Mouse (Mus musculus): ENCODE results near the gene Bst2. TPM values are rescaled to one million over a fixed set of nuclear protein-coding genes. Genes with fewer than 3 reads are reported as not detected.
A peak's percentile ranks its signal among the peaks of the same experiment; 100 is the strongest.

Bst2 gene
- polyA plus RNA-seq, 1 experiment: 369 TPM

DNA sequence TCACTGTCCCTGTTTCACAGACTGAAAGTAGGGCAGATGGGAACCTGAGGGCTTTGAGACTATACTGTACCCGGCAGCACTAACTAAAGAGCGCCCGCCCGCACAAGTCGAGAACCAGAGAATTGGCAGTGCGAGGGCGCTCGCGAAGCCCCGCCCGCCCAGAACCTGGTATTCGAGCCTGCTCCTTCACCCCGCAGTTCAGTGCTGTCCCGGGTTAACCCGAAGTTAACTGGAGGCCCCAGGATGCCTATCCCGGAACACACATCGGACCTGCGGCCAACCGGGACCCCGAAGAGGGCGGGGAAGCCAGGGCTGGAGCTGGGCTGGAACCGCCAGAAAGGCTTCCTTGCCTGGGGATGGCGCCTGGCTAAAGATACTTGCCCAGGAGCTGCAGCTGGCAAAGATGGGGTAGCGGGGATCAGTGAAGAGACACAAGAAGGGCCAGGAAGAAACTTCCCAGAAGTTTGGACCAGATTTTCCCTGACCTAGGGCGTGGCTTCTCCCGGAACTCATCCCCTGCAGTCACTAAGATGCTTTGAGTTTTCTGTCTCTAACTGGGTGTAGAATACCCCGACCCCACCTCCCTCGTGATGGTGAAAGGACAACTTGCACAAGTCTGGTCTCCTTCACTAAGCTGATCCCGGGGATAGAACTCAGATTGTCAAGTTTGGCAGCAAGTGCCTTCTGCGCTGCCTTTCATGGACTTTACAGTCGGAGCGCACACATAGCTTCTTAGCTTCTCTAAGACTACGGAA lies 49.4 kb downstream of the Bst2 start, which contains the start of gene Gtpbp3:
Gtpbp3 (plus strand) TSS at position 413 of the 755 bp plus-strand sequence.
- TF ChIP-seq CTCF (IDR thresholded peaks at IDR 0.05; ENCODE audit: low read depth, low read length) (no peak), POLR2A (IDR thresholded peaks at IDR 0.05; ENCODE audit: borderline replicate concordance, low read depth, low read length) (no peak)
- Histone ChIP-seq H3K4me1 (ENCODE audit: control insufficient read depth, insufficient read depth, low read length) (peaks cover 5% of the 10 kb centered on the region; the same call in 1 of the 2 replicates), H3K4me3 (ENCODE audit: insufficient read depth, low read length) (peak within 1 kb of the TSS; percentile 89), H3K27ac (ENCODE audit: insufficient read depth, low read depth, low read length) (peak within 1 kb of the TSS; percentile 53)

GRCm38 (mm10) chr8:71486136-71486529 lies 51.1 kb downstream of the Bst2 start:
- no peak overlapping the region for H3K4me3 ChIP-seq (ENCODE audit: insufficient read depth, low read length)
- no peak for TF ChIP-seq CTCF (IDR thresholded peaks at IDR 0.05; ENCODE audit: low read depth, low read length)
- TF ChIP-seq POLR2A (IDR thresholded peaks at IDR 0.05; ENCODE audit: borderline replicate concordance, low read depth, low read length): no peak
- no peak overlapping the region for H3K27ac ChIP-seq (ENCODE audit: insufficient read depth, low read depth, low read length)
- peaks cover 5% of the 10 kb centered on the region; the same call in 1 of the 2 replicates for H3K4me1 ChIP-seq (ENCODE audit: control insufficient read depth, insufficient read depth, low read length)

DNA sequence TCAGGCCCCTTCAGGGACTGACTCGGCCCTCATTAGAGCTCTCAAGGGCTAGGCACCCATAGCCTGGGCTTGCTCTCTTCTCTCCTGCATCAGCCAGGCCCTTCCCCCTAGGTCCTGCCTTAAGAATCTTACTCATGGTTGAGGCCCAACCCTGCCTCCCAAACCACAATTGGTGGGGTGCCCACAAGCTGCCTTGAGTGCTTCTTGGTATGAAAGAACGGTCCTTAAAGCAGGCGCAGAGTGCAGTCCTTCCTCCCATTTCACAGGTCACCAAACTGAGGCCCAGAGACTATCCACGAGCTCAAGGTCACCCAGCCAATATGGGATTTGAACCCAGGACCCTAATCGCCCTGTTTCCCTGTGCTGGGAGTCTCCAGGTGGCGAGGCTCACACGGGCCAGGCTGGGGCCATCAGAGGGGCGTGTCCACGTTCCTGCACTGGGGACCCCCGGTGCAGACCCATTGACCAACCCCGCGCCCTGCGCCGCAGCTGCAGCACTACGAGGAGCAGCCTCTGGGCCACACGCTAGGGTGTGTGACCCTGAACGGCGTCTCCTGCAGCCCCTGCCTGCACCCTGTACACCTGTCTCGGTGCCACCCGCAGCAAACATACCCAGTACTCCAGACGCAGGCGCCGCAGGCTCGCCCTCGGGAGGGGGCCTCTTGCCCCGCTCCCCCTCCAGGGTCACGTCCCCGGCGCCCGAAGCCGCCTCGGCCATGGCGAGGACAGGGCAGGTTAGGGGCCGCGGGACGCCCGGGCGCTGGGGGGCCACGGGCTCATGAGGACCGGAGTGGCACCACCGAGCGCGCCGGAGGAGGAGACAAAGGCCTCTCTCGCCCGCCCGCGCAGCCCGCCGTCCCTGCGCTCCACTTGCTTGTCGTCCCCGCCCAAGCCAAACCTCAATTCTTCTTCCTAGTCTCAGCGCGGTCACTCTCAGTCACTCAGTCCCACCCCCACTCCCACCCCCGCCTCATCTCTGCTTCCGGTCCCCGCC lies 51.8 kb downstream of the Bst2 start, which contains the start of gene Ano8:
Ano8 (minus strand) TSS at position 822 of the 994 bp plus-strand sequence.
- H3K27ac ChIP-seq (ENCODE audit: insufficient read depth, low read depth, low read length): no peak within 1 kb of the TSS
- peaks cover 5% of the 10 kb centered on the region; the same call in 1 of the 2 replicates for H3K4me1 ChIP-seq (ENCODE audit: control insufficient read depth, insufficient read depth, low read length)
- peak within 1 kb of the TSS; percentile 72 for H3K4me3 ChIP-seq (ENCODE audit: insufficient read depth, low read length)
- TF ChIP-seq CTCF (IDR thresholded peaks at IDR 0.05; ENCODE audit: low read depth, low read length): no peak
- TF ChIP-seq POLR2A (IDR thresholded peaks at IDR 0.05; ENCODE audit: borderline replicate concordance, low read depth, low read length): no peak

DNA sequence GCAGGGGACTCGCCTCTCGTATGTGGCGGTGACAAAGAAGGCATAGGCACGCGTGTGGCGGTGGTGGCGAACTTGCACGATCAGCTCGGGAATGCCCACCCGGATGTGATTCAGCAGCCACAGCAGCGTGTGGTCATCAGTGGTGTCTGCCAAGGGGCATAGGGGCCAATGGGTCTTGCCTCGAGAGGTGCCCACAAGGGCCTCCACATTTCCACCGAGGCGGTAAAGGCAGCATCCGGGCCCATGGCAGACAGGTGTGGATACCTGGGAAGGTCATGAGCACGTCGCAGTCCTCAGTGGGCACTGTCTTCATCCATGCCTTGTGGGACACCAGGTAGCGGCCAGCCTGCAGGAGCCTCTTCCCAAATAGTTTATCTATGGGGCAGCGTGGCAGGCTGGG lies 52.5 kb downstream of the Bst2 start:
- H3K4me3 ChIP-seq (ENCODE audit: insufficient read depth, low read length): peak overlapping the region; percentile 72
- H3K4me1 ChIP-seq (ENCODE audit: control insufficient read depth, insufficient read depth, low read length): peaks cover 5% of the 10 kb centered on the region; the same call in 1 of the 2 replicates
- TF ChIP-seq POLR2A (IDR thresholded peaks at IDR 0.05; ENCODE audit: borderline replicate concordance, low read depth, low read length): no peak
- TF ChIP-seq CTCF (IDR thresholded peaks at IDR 0.05; ENCODE audit: low read depth, low read length): no peak
- H3K27ac ChIP-seq (ENCODE audit: insufficient read depth, low read depth, low read length): no peak overlapping the region

Other genes with a start within 250 kb of the Bst2 start
- 131 and 149 TPM in 2 replicates for gene Use1, start 170.6 kb downstream of the Bst2 start, polyA plus RNA-seq (2012; ENCODE audit: insufficient read depth, insufficient read length, missing spikeins)
- 18.5 and 23.5 TPM in 2 replicates for gene Ocel1, start 166.2 kb downstream of the Bst2 start, polyA plus RNA-seq (2012; ENCODE audit: insufficient read depth, insufficient read length, missing spikeins)
- 20.2 and 23.9 TPM in 2 replicates for gene Nr2f6, start 155.5 kb downstream of the Bst2 start, polyA plus RNA-seq (2012; ENCODE audit: insufficient read depth, insufficient read length, missing spikeins)
- gene Ushbp1, start 141.7 kb downstream of the Bst2 start, polyA plus RNA-seq (2012; ENCODE audit: insufficient read depth, insufficient read length, missing spikeins): 0.21 TPM in 1 of 2 replicates, not detected in the other
- 75.8 and 89.1 TPM in 2 replicates for gene Babam1, start 140.6 kb downstream of the Bst2 start, polyA plus RNA-seq (2012; ENCODE audit: insufficient read depth, insufficient read length, missing spikeins)
- 9.8 and 14.0 TPM in 2 replicates for gene Ankle1, start 131.4 kb downstream of the Bst2 start, polyA plus RNA-seq (2012; ENCODE audit: insufficient read depth, insufficient read length, missing spikeins)
- gene Abhd8, start 73.8 kb downstream of the Bst2 start, polyA plus RNA-seq (2012; ENCODE audit: insufficient read depth, insufficient read length, missing spikeins): 12.0 and 13.3 TPM in 2 replicates
- 59.5 and 62.9 TPM in 2 replicates for gene Mrpl34, start 72.5 kb downstream of the Bst2 start, polyA plus RNA-seq (2012; ENCODE audit: insufficient read depth, insufficient read length, missing spikeins)
- gene Dda1, start 68.3 kb downstream of the Bst2 start, polyA plus RNA-seq (2012; ENCODE audit: insufficient read depth, insufficient read length, missing spikeins): 42.3 and 45.5 TPM in 2 replicates
- 10.0 and 10.2 TPM in 2 replicates for gene Ano8, start 51.5 kb downstream of the Bst2 start, polyA plus RNA-seq (2012; ENCODE audit: insufficient read depth, insufficient read length, missing spikeins)
- 11.0 and 11.1 TPM in 2 replicates for gene Gtpbp3, start 49.4 kb downstream of the Bst2 start, polyA plus RNA-seq (2012; ENCODE audit: insufficient read depth, insufficient read length, missing spikeins)
- gene Plvap, start 25.7 kb downstream of the Bst2 start, polyA plus RNA-seq (2012; ENCODE audit: insufficient read depth, insufficient read length, missing spikeins): not detected in 2 replicates
- 0.40 TPM in 1 of 2 replicates, not detected in the other for gene Ccdc194, start 11.7 kb downstream of the Bst2 start, polyA plus RNA-seq (2012; ENCODE audit: insufficient read depth, insufficient read length, missing spikeins)
- 64.5 and 65.3 TPM in 2 replicates for gene Mvb12a, start 5.5 kb upstream of the Bst2 start, polyA plus RNA-seq (2012; ENCODE audit: insufficient read depth, insufficient read length, missing spikeins)
- gene Tmem221, start 21.4 kb upstream of the Bst2 start, polyA plus RNA-seq (2012; ENCODE audit: insufficient read depth, insufficient read length, missing spikeins): 15.9 and 17.7 TPM in 2 replicates
- gene Nxnl1, start 29.1 kb upstream of the Bst2 start, polyA plus RNA-seq (2012; ENCODE audit: insufficient read depth, insufficient read length, missing spikeins): not detected in 2 replicates
- 85.4 and 86.3 TPM in 2 replicates for gene Slc27a1, start 31.4 kb upstream of the Bst2 start, polyA plus RNA-seq (2012; ENCODE audit: insufficient read depth, insufficient read length, missing spikeins)
- 83.5 and 88.9 TPM in 2 replicates for gene Pgls, start 54.7 kb upstream of the Bst2 start, polyA plus RNA-seq (2012; ENCODE audit: insufficient read depth, insufficient read length, missing spikeins)
- 2.5 and 2.7 TPM in 2 replicates for gene Fam129c, start 60.2 kb upstream of the Bst2 start, polyA plus RNA-seq (2012; ENCODE audit: insufficient read depth, insufficient read length, missing spikeins)
- 111 and 113 TPM in 2 replicates for gene Colgalt1, start 73.5 kb upstream of the Bst2 start, polyA plus RNA-seq (2012; ENCODE audit: insufficient read depth, insufficient read length, missing spikeins)
- 1.0 and 1.3 TPM in 2 replicates for gene Unc13a, start 134.3 kb upstream of the Bst2 start, polyA plus RNA-seq (2012; ENCODE audit: insufficient read depth, insufficient read length, missing spikeins)
- gene Jak3, start 138.8 kb upstream of the Bst2 start, polyA plus RNA-seq (2012; ENCODE audit: insufficient read depth, insufficient read length, missing spikeins): 15.6 and 15.7 TPM in 2 replicates
- gene Insl3, start 151.8 kb upstream of the Bst2 start, polyA plus RNA-seq (2012; ENCODE audit: insufficient read depth, insufficient read length, missing spikeins): 5.0 and 5.1 TPM in 2 replicates
- 23.7 and 24.1 TPM in 2 replicates for gene B3gnt3, start 164.3 kb upstream of the Bst2 start, polyA plus RNA-seq (2012; ENCODE audit: insufficient read depth, insufficient read length, missing spikeins)
- gene Fcho1, start 188.3 kb upstream of the Bst2 start, polyA plus RNA-seq (2012; ENCODE audit: insufficient read depth, insufficient read length, missing spikeins): 7.2 and 8.8 TPM in 2 replicates

Data from bone marrow macrophage, adult 2 months (primary cell).